Mouse (Mus musculus) cortical plate, adult 2 months (tissue): Measurements from ENCODE around the gene Amdhd2.

Experiments used
- CTCF ChIP-seq: fragments of 200-500 bp; IDR thresholded peaks from 2 replicates; pipeline ENCODE4 v1.5.1; 2011; ENCODE audit warnings: mild to moderate bottlenecking, control low read depth, low read length; ENCODE audit not compliant: insufficient read depth; ENCODE audit errors: extremely low read depth
- POLR2A ChIP-seq: fragments of 200-500 bp; IDR thresholded peaks from 2 replicates; pipeline ENCODE4 v1.6.1; 2011; ENCODE audit warnings: mild to moderate bottlenecking, low read length, control low read depth; ENCODE audit not compliant: insufficient read depth; ENCODE audit errors: extremely low read depth

DNA sequence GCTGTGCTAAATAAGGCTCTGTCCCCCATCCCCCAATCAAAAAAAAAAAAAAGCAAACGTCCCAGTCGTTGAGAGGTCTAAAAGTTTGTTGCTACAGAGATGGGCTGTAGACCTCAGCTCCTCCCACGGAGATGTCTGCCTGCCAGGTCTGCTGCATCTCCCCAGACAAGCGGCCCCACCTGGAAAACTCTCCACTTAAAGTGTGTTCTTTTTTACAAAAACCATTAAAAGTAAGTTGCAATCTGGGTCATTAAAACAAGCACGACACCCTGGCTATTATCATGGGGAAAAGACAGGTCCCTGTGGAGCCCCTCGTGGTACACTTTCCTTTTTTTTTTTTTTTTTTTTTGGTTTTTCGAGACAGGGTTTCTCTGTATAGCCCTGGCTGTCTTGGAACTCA is 12.2 kb downstream of the Amdhd2 start:
- no peak for TF ChIP-seq CTCF
- no peak for TF ChIP-seq POLR2A
